Mouse (Mus musculus) MEL (cell line): ENCODE measurements around the gene Srgap3. TPM values are rescaled to one million over a fixed set of nuclear protein-coding genes. Genes with fewer than 3 reads are reported as not detected.

Experiments used
- DNase-seq: peaks from one replicate; pipeline ENCODE4 v3.0.0; 2011; ENCODE audit warnings: low read depth, low spot score
- H3K27ac ChIP-seq: 2 replicates; pipeline ENCODE4 v1.5.1; 2012; ENCODE audit warnings: low read depth, mild to moderate bottlenecking, control low read depth, low read length, moderate library complexity; ENCODE audit not compliant: control insufficient read depth
- H3K27me3 ChIP-seq, 2 experiments: fragments of 150-350 bp in 1 of 2; sonication (generic) in 1 of 2; 2 replicates each; pipeline ENCODE4 v1.6.1; 2012; ENCODE audit warnings: low read length in 2 of 2, mild to moderate bottlenecking in 2 of 2, improper control_type of control experiment in 1 of 2, moderate library complexity in 1 of 2; ENCODE audit not compliant: insufficient read depth in 2 of 2, control insufficient read depth in 1 of 2
- H3K36me3 ChIP-seq, 2 experiments: 2 replicates each; pipeline ENCODE4 v1.6.1; 2012 to 2014; ENCODE audit warnings: low read length in 2 of 2, improper control_type of control experiment in 1 of 2, inconsistent platforms in 1 of 2, mild to moderate bottlenecking in 1 of 2; ENCODE audit not compliant: insufficient read depth in 2 of 2, control insufficient read depth in 1 of 2
- H3K4me1 ChIP-seq, 2 experiments: fragments of 150-350 bp in 1 of 2; sonication (generic) in 1 of 2; 2 replicates each; pipeline ENCODE4 v1.6.1; 2012; ENCODE audit warnings: low read length in 2 of 2, improper control_type of control experiment in 1 of 2, mild to moderate bottlenecking in 1 of 2; ENCODE audit not compliant: insufficient read depth in 2 of 2, control insufficient read depth in 1 of 2
- H3K4me3 ChIP-seq, 2 experiments: fragments of 150-350 bp in 1 of 2; sonication (generic) in 1 of 2; 2 replicates each; pipeline ENCODE4 v1.5.1; 2012; ENCODE audit warnings: low read depth in 2 of 2, low read length in 2 of 2, mild to moderate bottlenecking in 2 of 2, moderate library complexity in 2 of 2, control low read depth in 1 of 2, improper control_type of control experiment in 1 of 2; ENCODE audit not compliant: control insufficient read depth in 1 of 2, insufficient read depth in 1 of 2
- H3K79me2 ChIP-seq: 2 replicates; pipeline ENCODE4 v1.6.1; 2012; ENCODE audit warnings: mild to moderate bottlenecking, low read length, moderate library complexity; ENCODE audit not compliant: control insufficient read depth, poor library complexity, insufficient read depth
- H3K9ac ChIP-seq: 2 replicates; pipeline ENCODE4 v1.6.1; 2012; ENCODE audit warnings: low read depth, mild to moderate bottlenecking, control low read depth, low read length, moderate library complexity; ENCODE audit not compliant: control insufficient read depth, poor library complexity, severe bottlenecking
- H3K9me3 ChIP-seq: fragments of 150-350 bp; sonication (generic); replicated peaks from 2 replicates; pipeline ENCODE4 v1.6.1; 2012; ENCODE audit warnings: mild to moderate bottlenecking, low read length, improper control_type of control experiment, moderate library complexity; ENCODE audit not compliant: insufficient read depth
- CTCF ChIP-seq, 3 experiments: IDR thresholded peaks in 2 of 3; conservative IDR thresholded peaks in 1 of 3; 2 replicates each; pipeline ENCODE4 v1.5.1; 2011 to 2012; ENCODE audit warnings: low read length in 3 of 3, low read depth in 2 of 3, mild to moderate bottlenecking in 2 of 3, improper control_type of control experiment in 1 of 3, inconsistent platforms in 1 of 3, mixed read lengths in 1 of 3, moderate library complexity in 1 of 3; ENCODE audit not compliant: control insufficient read depth in 1 of 3, insufficient read depth in 1 of 3, poor library complexity in 1 of 3, severe bottlenecking in 1 of 3
- ETS1 ChIP-seq: IDR thresholded peaks from 2 replicates; pipeline ENCODE4 v1.6.1; 2012; ENCODE audit warnings: low read depth, mild to moderate bottlenecking, inconsistent platforms, low read length, improper control_type of control experiment, moderate library complexity
- MEF2A ChIP-seq: IDR thresholded peaks from 2 replicates; pipeline ENCODE4 v1.6.1; 2014; ENCODE audit warnings: low read depth, mild to moderate bottlenecking, inconsistent platforms, low read length, improper control_type of control experiment; ENCODE audit not compliant: poor library complexity, insufficient replicate concordance, severe bottlenecking; ENCODE audit errors: extremely low read depth
- MYB ChIP-seq: IDR thresholded peaks from 2 replicates; pipeline ENCODE4 v1.6.1; 2011; ENCODE audit warnings: mild to moderate bottlenecking, low read depth, low read length, improper control_type of control experiment
- MYC ChIP-seq: IDR thresholded peaks from 2 replicates; pipeline ENCODE4 v1.6.1; 2011; ENCODE audit warnings: low read depth, mild to moderate bottlenecking, low read length, improper control_type of control experiment, moderate library complexity
- NRF1 ChIP-seq: IDR thresholded peaks from 2 replicates; pipeline ENCODE4 v1.6.1; 2014; ENCODE audit warnings: low read depth, mild to moderate bottlenecking, inconsistent platforms, low read length, improper control_type of control experiment, moderate library complexity; ENCODE audit not compliant: poor library complexity, insufficient read depth, severe bottlenecking
- SIN3A ChIP-seq: IDR thresholded peaks from 2 replicates; pipeline ENCODE4 v1.6.1; 2012; ENCODE audit warnings: low read length, improper control_type of control experiment, inconsistent platforms
- TCF12 ChIP-seq: IDR thresholded peaks from 2 replicates; pipeline ENCODE4 v1.6.1; 2014; ENCODE audit warnings: low read depth, mild to moderate bottlenecking, inconsistent platforms, low read length, improper control_type of control experiment, moderate library complexity
- USF1 ChIP-seq: IDR thresholded peaks from 2 replicates; pipeline ENCODE4 v1.6.1; 2014; ENCODE audit warnings: low read depth, mild to moderate bottlenecking, inconsistent platforms, low read length, improper control_type of control experiment, moderate library complexity
- USF2 ChIP-seq, 2 experiments: IDR thresholded peaks; 2 replicates each; pipeline ENCODE4 v1.6.1; 2011 to 2012; ENCODE audit warnings: improper control_type of control experiment in 2 of 2, low read length in 2 of 2, borderline replicate concordance in 1 of 2, inconsistent platforms in 1 of 2, low read depth in 1 of 2, mild to moderate bottlenecking in 1 of 2; ENCODE audit not compliant: insufficient read depth in 1 of 2
- ZMIZ1 ChIP-seq: IDR thresholded peaks from 2 replicates; pipeline ENCODE4 v1.6.1; 2012; ENCODE audit warnings: low read depth, mild to moderate bottlenecking, inconsistent platforms, low read length, improper control_type of control experiment, moderate library complexity
- polyA plus RNA-seq, 2 experiments: library from polyadenylated mRNA; stranded (reverse) in 1 of 2; unstranded in 1 of 2; fragments of >175 nt in 1 of 2; fragments of >200 nt in 1 of 2; gene quantifications; 2 replicates each; pipeline versions ENCODE4 v1.2.1 to v1.2.4; 2012; ENCODE audit warnings: low replicate concordance in 2 of 2, low read depth in 1 of 2; ENCODE audit not compliant: insufficient read length in 2 of 2, insufficient read depth in 1 of 2, missing spikeins in 1 of 2
- total RNA-seq: library from RNA; depleted of rRNA; stranded (reverse); fragments of 300-350 nt; gene quantifications from 2 replicates; pipeline ENCODE4 v1.2.3, GENCODE M21; 2012

Gene Srgap3
- total and polyA plus RNA-seq, 3 experiments = 0.31 to 0.75 TPM; not detected in 1

GRCm38 (mm10) chr6:112820298-112820992, 126.6 kb downstream of the Srgap3 start:
- no peak for TF ChIP-seq TCF12
- no peak for TF ChIP-seq USF1

GRCm38 (mm10) chr6:112818403-112818901, 128.6 kb downstream of the Srgap3 start:
- no peak for DNase-seq
- no peak overlapping the region for H3K4me3 ChIP-seq
- H3K27me3 ChIP-seq = no peaks in the 10 kb centered on the region
- H3K79me2 ChIP-seq = no peaks in the 10 kb centered on the region
- no peaks in the 10 kb centered on the region for H3K4me1 ChIP-seq
- H3K9ac ChIP-seq = no peak overlapping the region
- no peak overlapping the region for H3K27ac ChIP-seq
- H3K9me3 ChIP-seq = no peaks in the 10 kb centered on the region
- no peaks in the 10 kb centered on the region for H3K36me3 ChIP-seq
- no peak for TF ChIP-seq ZMIZ1
- TF ChIP-seq NRF1 = no peak
- TF ChIP-seq CTCF (IDR thresholded peaks at IDR 0.05 in 2 of 3, conservative IDR thresholded peaks at IDR 0.05 in 1 of 3; ENCODE audit: control insufficient read depth in 1 of 3, insufficient read depth in 1 of 3, low read depth in 2 of 3, low read length in 3 of 3, poor library complexity in 1 of 3, severe bottlenecking in 1 of 3) = no peak
- no peak for TF ChIP-seq USF2 (IDR thresholded peaks at IDR 0.05; ENCODE audit: borderline replicate concordance in 1 of 2, insufficient read depth in 1 of 2, low read depth in 1 of 2, low read length in 2 of 2)
- no peak for TF ChIP-seq SIN3A
- TF ChIP-seq TCF12 = no peak
- no peak for TF ChIP-seq MYB
- TF ChIP-seq ETS1 = no peak

More at GRCm38 (mm10) chr6:112820298-112820992, 126.6 kb downstream of the Srgap3 start:
- H3K9ac ChIP-seq = no peak overlapping the region
- no peak for DNase-seq
- H3K27ac ChIP-seq = no peak overlapping the region
- no peaks in the 10 kb centered on the region for H3K4me1 ChIP-seq
- H3K9me3 ChIP-seq = no peaks in the 10 kb centered on the region
- H3K79me2 ChIP-seq = no peaks in the 10 kb centered on the region
- H3K27me3 ChIP-seq = no peaks in the 10 kb centered on the region
- H3K36me3 ChIP-seq = no peaks in the 10 kb centered on the region
- H3K4me3 ChIP-seq = no peak overlapping the region

- TF ChIP-seq MYC (no peak), MEF2A (no peak)
- TF ChIP-seq, all 39 proteins: peak for 0
- H3K4me1 ChIP-seq = no peaks in the 10 kb centered on the region
- H3K79me2 ChIP-seq = no peaks in the 10 kb centered on the region
- no peaks in the 10 kb centered on the region for H3K27me3 ChIP-seq
- no peaks in the 10 kb centered on the region for H3K9me3 ChIP-seq
- H3K36me3 ChIP-seq = no peaks in the 10 kb centered on the region
- H3K4me3 ChIP-seq = no peak overlapping the region
- H3K27ac ChIP-seq = no peak overlapping the region
- no peak overlapping the region for H3K9ac ChIP-seq
- DNase-seq = no peak
These were observed 131.5 kb downstream of the Srgap3 start for GRCm38 (mm10) chr6:112815604-112816003.
